Mouse (Mus musculus) kidney, adult 11 months (tissue): ENCODE data around the gene Cdh3.

Experiments used
- DNase-seq: peaks from one replicate; pipeline ENCODE4 v3.0.0; 2022

The Cdh3 gene

DNA sequence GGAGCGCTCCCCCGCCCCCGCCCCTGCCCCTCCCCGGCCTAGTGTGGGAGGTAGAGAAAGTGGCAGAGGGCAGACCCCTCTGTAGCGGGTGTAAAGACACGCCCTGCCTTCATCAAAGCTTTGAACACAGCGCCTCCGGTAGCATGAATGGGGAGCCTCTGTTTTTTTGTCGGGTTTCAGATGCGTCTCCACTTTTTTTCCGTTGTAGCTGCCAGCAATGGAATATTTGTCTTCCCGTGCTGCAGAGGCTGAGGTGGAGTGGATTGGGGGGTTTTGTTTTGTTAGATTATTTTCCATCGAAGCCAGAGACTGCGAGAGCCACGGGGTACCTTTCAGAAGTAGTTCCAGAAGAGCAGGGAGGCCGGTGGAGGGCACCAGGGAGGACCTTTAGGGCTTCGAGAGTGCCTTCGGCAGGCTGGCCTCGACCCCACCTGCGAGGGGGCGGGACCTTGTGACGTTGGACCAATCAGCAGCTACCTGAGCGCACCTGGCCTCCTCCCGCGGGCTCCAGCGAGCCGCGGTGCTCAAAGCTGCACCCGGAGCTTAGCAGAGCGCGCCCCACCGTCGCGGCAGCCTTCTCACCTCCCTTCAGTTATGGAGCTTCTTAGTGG lies at the start of gene Cdh3:
Cdh3 (plus strand) TSS at position 527 of the 611 bp plus-strand sequence.
- DNase-seq = peak; percentile 83

DNA sequence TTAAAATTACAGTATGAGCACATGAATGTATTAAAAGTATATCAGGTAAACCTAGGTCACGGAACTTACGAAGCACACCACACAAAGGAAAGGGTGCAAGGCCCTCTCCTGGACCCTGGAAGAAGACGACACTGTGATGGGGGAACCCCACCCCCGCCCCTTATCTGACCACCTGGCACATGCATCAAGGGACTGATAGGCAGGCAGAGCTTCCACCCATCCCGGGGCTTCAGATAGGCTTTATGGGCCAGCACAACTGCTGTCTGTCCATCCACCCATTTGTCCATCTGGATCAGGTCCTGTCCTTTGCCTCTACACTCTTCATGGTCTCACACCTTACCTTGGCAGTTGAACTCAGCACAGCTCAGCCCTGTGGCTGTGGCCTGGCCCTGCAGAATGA lies 48.6 kb upstream of the Cdh3 start:
- DNase-seq = no peak

DNA sequence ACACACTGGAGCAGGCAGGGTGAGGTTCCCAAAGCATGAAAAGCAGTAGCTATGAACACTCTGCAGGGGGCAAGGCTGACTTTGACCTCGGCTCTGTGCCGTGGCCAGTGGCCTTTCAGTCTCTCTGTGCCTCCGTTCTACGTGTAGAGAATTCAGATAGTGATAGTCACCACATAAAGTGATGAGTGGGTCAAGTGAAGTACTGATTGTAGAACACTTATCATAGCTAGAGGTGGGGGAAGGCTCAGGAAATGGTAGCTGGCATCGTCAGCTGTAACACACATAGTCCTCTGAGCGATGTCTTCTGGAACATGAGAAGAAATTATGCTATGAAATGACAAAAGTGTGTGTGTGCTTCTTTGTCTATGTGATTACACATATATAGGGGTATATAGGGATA lies 46.9 kb upstream of the Cdh3 start:
- no peak for DNase-seq

DNA sequence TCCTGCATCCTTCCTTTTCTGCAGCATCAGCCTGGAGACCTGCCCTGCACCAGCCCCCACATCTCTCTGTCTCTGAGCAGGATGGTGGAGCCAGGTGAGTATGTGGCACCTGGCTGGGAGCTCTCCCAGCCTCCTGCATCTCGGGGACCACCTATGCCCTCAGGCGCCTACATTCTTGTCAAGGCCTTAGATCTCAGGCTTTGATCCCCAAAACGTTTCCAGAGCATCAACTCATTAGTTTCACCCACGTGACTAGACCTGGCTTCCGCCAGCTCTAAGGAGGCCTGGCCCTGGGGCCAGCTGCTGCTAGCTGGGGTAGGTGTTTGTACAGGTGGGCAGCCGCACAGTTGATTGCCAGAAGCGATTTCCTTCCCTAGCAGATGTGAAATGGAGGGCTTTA lies 41.2 kb upstream of the Cdh3 start:
- DNase-seq = no peak

DNA sequence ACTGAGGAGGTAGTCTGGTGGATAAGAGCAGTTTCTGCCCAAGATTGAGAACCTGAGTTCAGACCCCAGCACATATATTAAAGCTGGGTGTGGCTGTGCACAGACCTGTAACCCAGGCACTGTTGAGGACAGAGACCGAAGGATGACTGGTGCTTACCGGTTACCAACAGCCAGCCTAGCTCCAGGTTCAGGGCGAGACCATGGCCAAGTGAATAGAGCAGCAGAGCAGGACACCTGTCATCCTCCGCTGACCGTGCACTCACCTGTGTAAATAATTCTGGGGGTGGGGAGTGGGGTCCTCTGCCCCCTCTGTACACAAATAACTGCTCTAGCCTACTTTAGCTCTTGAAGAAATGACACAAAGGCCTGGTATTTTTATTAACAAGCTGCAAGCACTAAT lies 36.7 kb upstream of the Cdh3 start:
- no peak for DNase-seq

DNA sequence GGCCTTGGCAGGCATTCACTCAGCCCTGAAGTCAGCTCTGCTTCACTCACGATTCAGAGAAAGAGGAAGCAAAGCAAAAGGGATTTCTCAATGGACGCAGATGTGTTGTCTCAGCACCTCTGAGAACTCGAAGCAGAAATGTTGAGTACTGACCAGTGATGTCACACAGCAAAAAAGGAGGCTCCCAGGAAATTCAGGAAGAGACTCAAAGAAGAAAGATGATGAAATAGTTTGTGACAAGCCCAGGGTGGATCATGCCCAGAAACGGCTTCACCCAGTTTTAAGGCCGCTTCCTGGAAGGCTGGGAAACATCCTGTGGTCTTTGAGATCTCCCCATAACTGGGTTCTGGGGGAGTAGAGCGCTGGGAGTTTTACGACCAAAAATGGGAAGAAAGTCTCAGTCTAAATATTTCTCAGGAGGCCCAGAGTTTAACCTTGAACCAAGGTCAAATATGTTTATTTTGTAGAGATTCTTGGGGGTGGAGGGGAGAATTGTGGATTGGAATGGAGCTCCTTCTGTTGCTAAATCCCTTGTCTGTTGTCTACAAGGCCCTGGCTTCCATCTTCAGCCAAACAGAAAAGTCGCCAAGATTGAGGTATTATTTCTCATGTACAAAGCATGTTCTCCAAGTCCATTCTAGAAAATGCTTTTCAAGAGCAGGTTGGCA lies 10.5 kb upstream of the Cdh3 start, which contains the start of gene 6030452D12Rik:
6030452D12Rik (plus strand) TSS at position 505 of the 668 bp plus-strand sequence.
- DNase-seq = no peak

DNA sequence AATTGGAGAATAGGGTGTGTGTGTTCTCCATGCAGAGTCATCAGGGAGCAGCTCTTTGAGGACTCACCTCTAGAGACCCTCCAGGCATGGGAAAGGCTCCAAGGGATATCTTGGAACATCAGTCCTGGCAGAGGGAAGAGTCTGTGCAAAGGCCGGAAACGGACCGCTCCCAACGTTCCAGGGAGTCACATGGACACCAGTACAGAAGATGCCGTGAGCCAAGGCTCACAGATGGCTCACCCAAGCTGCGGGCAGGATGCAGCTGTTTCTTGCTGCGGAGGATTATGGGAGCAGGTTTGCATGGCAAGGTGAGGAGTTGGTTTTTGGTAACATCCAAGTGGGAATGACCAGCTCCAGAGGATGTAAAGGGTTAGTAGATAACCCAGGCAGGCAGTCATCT lies 6.5 kb upstream of the Cdh3 start:
- DNase-seq = no peak

DNA sequence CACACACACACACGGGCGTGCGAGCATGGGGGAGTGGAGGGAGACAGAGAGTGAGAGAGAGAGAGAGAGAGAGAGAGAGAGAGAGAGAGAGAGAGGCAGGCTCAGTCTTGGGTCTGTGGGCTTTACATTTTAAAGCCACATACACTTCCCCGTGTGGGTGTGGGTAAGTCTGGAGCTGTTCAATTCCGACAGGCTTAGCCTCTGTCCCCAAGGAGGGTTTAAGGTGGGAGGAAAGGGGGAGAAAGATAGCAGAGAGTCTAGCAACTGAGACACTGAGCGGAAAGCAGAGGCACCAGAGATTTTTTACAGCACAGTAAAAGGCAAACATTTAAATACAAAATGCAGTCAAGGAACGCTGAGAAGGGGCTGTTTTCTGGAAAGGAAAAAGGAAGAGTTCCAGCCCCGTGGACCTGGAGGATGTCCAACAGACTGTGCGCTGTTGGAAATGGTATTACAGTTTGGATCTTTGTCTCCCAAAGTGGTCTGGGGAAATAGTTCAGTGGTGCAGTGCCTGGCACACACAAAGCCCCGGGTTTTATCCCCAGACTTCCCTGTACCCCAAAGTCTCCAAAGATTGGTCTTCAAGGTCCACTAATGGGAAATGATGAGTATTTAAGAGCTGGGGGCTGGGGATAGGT lies 5.2 kb upstream of the Cdh3 start:
- no peak for DNase-seq

DNA sequence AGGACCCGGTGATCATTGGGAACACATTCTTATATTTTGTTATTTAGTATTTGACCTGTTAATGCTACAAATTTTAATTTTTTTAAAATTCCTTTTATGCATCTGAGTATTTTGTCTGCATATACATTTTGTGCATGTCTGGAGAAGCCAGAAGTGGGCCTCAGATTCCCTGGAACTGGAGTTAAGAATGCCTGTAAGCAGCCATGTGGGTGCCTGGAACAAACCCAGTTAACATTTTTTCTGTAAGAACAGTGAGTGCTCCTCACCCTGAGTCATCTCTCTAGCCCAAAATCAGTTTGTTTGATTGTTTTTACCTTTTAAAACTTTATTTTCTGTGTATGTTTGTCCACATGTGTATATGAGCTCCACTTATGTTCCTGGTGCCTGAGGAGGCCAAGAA lies 4.6 kb upstream of the Cdh3 start:
- no peak for DNase-seq

DNA sequence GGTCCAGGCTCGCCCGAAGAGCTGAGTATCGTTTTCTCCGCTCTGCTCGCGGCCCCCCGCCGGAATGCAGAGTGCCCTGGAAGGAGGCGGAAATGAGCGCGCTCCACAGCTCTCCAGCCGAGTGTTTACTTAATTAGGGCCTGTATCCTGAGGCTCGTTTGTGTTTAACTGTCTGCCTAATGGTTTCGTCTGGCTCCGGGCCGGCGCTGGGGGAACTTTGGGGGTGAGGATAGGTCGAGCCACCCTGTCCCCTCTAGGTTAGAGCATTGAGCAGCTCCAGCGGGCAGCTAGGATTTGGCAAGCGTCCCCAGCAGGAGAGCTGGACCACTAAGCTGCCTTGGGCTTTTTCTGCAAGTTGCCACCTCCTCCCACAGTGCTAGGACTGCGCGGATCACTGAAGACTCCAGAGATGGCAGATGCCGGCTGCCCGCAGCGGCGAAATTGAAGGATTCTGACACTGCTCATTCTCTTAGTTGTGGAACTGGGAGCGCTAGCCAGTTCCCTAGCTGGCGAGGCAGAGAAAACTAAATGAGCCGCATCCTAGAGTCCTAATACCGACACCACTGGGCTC lies 2.8 kb upstream of the Cdh3 start:
- DNase-seq = no peak

DNA sequence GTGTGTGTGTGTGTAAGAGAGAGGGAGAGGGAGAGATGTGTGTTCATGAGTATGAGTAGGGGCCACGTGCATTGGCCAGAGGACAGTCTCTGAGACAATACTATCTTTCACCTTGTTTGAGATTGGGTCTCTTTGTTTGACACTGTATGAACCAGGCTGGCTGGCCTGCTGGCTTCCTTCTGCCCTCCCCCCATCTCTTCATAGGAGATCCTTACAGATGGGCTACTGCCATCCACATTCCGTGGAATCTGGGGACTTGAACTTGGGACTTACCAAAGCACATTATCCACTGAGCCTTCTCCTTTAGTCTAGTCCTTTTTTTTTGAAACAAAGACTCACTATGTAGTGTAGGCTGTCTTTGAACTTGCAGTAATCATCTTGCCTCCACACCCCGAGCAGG lies 2.2 kb upstream of the Cdh3 start:
- DNase-seq = no peak

DNA sequence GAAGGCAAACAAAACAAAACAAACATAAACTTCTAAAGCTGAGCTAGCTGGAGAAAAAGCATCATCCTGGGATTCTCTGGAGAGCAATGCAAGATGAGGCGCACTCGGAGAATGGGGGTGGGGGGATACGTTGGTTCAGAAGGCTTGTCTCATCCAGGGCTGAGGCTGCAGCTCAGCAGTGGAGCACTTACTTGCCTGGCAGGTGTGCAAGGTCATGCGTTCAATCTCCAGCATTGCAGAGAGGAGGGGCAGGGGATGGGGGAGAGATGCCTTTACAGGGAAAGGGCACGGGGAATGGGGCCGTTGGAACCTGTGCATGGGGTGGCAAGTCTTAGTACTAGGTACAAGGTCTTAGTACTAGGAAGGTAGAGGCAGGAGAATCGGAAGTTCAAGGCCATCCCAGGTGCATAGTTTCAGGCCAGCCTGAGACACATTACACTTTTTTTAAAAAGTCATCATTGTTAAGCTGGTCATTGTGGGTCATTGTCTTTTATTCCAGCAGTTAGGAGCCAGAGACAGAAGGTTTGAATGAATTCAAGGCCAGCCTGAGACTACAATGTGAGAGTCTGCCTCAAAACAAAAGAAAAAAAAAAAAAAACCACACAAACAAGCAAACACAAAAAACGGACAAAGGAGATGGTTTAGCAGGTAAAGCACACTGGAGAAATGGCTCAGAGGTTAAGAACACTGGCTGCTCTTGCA lies 1.5 kb upstream of the Cdh3 start:
- no peak for DNase-seq

DNA sequence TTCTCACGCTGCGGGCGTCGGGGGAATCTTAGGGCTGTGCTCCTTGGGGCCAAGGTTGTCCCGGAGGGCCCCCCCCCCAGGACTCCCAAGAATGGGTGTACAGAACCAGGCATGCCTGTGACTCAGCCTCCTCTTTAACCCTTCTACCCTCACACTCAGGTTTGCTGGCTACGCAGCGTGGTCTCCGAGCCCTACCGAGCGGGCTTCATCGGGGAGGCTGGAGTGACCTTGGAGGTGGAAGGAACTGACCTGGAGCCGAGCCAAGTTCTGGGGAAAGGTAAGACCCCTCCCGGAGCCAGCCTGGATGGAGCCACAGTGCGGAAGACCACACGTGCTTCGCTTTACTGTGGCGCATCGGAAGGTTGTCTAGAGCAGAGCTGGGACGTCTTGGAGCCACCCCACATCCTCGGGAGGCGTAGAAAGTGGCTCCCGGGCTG lies 392 bp downstream of the Cdh3 start:
- DNase-seq = no peak

DNA sequence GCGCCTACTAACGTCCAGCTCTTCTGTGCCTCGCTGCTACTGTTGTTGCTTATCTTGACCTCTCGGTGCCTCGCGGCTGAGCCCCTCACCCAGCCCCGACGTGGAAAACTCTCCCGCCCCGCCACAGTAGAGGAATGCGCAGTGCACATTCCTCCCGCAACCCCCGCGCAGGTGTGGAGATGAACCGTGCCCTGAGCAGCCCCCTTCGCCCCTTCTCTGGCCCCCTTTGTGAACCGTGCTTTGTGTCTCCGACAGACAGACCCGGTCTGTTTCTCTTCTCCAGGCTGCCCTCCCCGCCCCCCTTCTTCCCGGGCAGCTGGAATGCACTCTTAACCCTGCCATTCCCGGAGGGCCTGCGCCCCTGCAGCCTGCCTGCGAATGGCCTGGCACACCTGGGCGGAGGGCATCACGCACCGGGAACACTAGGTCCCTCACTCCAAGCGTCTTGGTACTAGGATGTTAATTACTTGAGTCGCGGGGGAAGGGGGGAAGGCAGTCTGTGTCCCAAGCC lies 895 bp downstream of the Cdh3 start:
- DNase-seq = peak; percentile 19

DNA sequence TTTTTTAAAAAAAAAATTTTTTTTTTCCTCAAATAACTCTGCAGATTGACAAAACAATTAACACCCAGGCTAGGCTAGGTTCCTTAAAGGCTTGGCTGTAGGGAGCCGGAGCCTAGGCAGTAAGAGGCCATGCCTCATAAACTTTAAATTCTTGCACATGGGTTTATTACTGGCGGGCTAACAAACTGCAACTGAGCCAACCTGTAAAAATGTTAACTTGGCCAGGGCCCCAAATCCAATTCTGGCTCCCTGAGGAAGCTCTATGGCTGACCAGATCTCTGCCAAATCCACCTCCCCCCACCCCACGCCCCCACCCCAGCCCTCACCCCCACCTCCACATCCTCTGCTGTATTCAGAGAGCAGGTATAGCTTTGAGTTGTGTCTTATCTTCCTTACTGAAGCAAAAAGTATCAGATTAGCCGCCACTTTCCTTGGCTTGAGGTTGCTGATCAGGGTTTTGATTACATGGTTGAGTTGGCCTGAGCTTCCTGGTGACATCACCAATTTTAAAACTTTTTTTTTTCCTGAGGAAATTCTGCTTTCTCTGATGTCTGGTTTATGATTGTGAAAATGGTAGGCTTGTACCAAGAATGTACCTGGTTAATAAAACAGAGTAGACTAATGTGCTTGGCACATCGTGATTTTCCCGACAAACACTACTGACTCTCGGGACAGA lies 1.9 kb downstream of the Cdh3 start:
- peak; percentile 55 for DNase-seq

DNA sequence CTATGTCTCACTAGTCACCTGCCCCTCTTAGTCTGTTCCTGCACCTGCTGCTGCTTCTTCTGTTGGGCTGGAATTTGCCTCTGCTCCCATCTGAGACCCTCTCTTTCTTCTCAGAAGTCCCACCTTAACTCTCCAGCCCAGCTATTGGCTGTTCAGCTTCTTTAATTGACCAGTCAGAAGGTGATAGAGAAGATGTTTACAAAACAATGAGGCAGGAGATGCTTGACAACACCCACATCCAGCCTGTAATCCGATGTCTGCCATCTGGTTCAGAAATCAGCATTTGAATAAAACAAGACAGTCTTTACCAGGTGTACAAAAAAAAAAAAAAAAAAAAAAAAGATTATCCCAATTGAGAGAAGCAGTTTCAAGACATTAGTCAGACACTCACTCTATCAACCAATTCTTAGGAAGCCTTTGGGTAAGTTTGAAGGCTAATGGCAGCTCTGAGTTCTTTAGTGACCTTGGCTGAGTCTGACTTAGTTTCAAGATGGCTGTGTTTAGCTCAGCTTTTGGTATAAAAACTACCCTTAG lies 5.3 kb downstream of the Cdh3 start:
- DNase-seq = no peak

DNA sequence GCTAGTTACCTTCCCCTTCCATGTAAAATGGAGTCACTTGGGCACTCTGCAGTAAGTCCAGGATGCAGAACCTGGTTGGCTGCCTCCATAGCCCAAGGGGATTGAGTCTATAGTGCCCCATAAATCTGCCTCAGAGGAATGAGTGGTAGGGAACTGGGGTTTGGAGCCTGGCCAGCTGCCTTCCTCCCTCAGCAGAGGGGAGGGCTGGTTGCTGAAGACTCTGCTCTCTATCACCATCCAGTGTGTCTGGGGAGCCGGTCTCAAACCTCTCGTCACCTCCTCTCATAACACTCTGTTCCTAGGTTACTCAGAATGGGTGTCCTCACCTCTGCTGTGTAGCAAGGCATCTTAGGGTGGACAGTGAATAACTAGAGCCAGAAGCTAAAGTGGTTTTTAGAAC lies 5.9 kb downstream of the Cdh3 start:
- no peak for DNase-seq

DNA sequence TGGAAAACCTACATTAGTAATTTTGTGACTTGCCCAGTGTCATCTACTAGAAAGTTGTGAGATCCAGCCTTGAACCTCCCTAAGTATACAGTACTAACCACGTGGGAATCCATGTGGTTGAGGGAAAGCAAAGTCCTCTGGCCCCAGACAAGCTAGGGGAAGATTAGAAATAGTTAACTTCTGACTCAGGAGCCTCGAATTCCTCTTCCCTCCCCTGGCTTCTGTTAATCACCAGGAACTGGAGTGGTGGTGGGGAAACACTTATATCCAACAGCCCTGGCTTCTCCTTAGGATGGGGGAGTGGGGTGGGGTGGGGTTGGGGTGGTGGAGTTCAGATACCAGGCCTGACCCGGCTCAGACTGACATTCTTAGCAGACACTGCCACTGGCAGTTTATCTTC lies 8.1 kb downstream of the Cdh3 start:
- no peak for DNase-seq

DNA sequence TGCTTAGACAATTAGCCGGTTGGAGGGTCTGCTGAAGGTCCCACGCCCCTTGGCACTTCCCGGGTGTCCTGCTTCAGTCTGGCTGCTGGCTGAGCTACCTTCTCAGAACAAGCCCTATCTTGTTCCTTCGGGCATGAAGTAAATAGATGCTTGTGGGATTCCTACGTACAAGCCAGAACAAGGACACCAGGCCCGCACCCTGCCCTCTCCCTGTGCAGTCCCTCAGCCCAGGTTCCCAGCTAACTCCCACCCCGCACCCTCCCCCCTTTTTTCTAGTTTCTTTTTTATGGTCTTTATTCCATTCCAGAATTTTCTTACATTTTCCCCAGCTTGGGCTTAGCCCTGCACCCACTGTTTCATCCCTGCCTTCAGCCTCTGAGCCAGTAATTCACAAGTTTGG lies 9.9 kb downstream of the Cdh3 start:
- no peak for DNase-seq

DNA sequence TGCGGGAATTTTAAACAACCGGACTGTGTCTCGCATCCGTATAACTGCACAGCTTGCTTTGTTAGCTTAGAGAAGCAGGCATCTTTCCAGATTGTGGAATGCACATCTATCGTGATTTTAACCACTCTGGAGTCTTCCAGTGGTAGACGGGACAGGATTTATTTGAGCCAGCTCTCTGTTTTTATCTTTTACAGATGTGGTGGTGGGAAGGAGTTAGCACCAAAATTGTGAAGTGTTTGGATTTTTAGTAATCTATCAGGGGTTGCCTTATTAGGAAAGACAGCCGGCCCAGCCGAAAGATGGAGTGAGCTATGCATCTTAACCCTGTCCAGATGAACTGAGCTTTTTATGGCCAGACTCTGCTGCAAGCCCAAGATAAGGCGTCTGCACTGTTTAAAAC lies 11.2 kb downstream of the Cdh3 start:
- DNase-seq = no peak

DNA sequence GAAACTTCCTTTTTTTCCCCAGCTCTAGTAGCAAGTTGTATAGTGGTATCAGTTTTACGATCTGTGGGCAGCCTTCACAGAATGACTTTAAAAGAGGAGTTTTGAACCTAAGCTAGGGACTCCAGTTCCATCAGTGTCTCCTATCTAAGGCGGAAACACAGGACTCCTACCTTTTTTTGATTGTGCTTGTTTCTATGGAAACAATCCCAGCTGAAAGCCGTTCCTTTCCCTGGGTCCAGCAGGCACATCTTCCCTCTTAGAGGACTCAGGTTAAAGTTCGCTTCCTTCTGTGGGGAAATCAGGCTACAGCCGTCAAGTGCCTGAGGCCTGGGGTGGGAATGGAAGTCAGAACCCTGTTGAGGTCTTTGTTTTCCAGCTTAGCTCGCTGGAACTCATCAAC lies 16.0 kb downstream of the Cdh3 start:
- DNase-seq = no peak
